Mouse (Mus musculus) liver, embryonic 14.5 days (tissue): ENCODE measurements at regions not wholly inside any gene's neighbourhood (a gene's known extent, or its start where the extent isn't known, plus 50 kb on each side); places are given as distances from the start of the nearest gene placed in this dataset.

Source experiments
- CTCF ChIP-seq: IDR thresholded peaks from 2 replicates; pipeline ENCODE4 v1.5.1; 2016; ENCODE audit warnings: antibody characterized with exemption, low read depth, control low read depth
- EP300 ChIP-seq: IDR thresholded peaks from 2 replicates; pipeline ENCODE4 v1.6.1; 2016; ENCODE audit warnings: antibody characterized with exemption, low read depth

- TF ChIP-seq EP300, result no peak
- TF ChIP-seq CTCF, result no peak
Observed at GRCm38 (mm10) chr7:73317574-73317973, 57.7 kb upstream of the Rgma start.
